Mouse (Mus musculus) lung, postnatal 0 days (tissue): Measurements from ENCODE around the gene Cables2. TPM values are rescaled to one million over a fixed set of nuclear protein-coding genes. Genes with fewer than 3 reads are reported as not detected.

Experiments used
- ATAC-seq: fragments of 200-750 bp; cut with Nextera tagmentation; 2 replicates; pipeline ENCODE4 v1.8.0; 2017; ENCODE audit warnings: moderate library complexity
- DNase-seq: peaks from one replicate; pipeline ENCODE4 v3.0.0-alpha.2; 2016; ENCODE audit warnings: low spot score
- H3K27ac ChIP-seq: fragments of 300-500 bp; sonication (generic); 2 replicates; pipeline ENCODE4 v1.5.1; 2014; ENCODE audit warnings: antibody characterized with exemption, mild to moderate bottlenecking, low read length, mixed read lengths
- H3K27me3 ChIP-seq: fragments of 300-500 bp; sonication (generic); replicated peaks from 2 replicates; pipeline ENCODE4 v1.6.1; 2014; ENCODE audit warnings: low read length, mixed read lengths; ENCODE audit not compliant: insufficient read depth
- H3K36me3 ChIP-seq: fragments of 300-500 bp; sonication (generic); 2 replicates; pipeline ENCODE4 v1.6.1; 2014; ENCODE audit warnings: low read length, mixed read lengths; ENCODE audit not compliant: insufficient read depth
- H3K4me1 ChIP-seq: fragments of 300-500 bp; sonication (generic); 2 replicates; pipeline ENCODE4 v1.6.1; 2014; ENCODE audit warnings: antibody characterized with exemption, low read depth, low read length, mixed read lengths; ENCODE audit not compliant: insufficient read depth
- H3K4me2 ChIP-seq: fragments of 300-500 bp; sonication (generic); replicated peaks from 2 replicates; pipeline ENCODE4 v1.6.1; 2014; ENCODE audit warnings: low read depth, mild to moderate bottlenecking, low read length, moderate library complexity, mixed read lengths
- H3K4me3 ChIP-seq: fragments of 300-500 bp; sonication (generic); 2 replicates; pipeline ENCODE4 v1.5.1; 2014; ENCODE audit warnings: low read depth, low read length
- H3K9ac ChIP-seq: fragments of 300-500 bp; sonication (generic); replicated peaks from 2 replicates; pipeline ENCODE4 v1.6.1; 2014; ENCODE audit warnings: low read depth, mild to moderate bottlenecking
- H3K9me3 ChIP-seq: fragments of 300-500 bp; sonication (generic); 2 replicates; pipeline ENCODE4 v1.6.1; 2016; ENCODE audit warnings: low read length, mixed read lengths
- CTCF ChIP-seq: IDR thresholded peaks from 2 replicates; pipeline ENCODE4 v1.5.1; 2016; ENCODE audit warnings: antibody characterized with exemption, mild to moderate bottlenecking
- EP300 ChIP-seq: IDR thresholded peaks from 2 replicates; pipeline ENCODE4 v1.6.1; 2016; ENCODE audit warnings: antibody characterized with exemption, mild to moderate bottlenecking, control low read depth
- WGBS: fragments of 180-500 bp; shearing (Covaris S2); extraction: QIAGEN DNeasy Blood & Tissue Kit; methylation state at CpG from one replicate; pipeline ENCODE4 v1.1.7; 2014; 5-methylcytosine and 5-hydroxymethylcytosine counted together
- polyA plus RNA-seq: library from polyadenylated mRNA; unstranded; fragments of >200 nt; fragmentation: Nextera tagmentation; extraction: Ambion mirVana; gene quantifications from 2 replicates; pipeline ENCODE4 v1.2.1, GENCODE M21; 2015

The Cables2 gene
- polyA plus RNA-seq, 1 experiment from 2014 or later = 15.5 TPM

DNA sequence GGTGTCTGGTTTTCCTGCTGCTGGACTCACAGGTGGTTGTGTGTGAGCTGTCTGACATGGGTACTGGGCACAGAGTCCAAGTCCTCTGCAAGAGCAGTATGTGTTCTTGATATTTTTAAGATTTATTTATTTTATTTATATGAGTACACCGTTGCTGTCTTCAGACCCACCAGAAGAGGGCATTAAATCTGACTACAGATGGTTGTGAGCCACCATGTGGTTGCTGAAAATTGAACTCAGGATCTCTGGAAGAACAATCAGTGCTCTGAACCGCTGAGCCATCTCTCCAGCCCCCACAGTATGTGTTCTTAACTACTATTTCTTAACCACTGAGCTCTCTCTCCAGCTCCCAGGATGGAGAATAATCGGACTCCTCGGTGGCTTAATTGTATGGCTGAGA is 28.9 kb upstream of the Cables2 start:
- no peaks in the 10 kb centered on the region for H3K9me3 ChIP-seq
- WGBS = 74% methylated on average over 4 of the region's 4 CpGs
- no peak overlapping the region for H3K27ac ChIP-seq
- peak; percentile 40 for TF ChIP-seq CTCF
- TF ChIP-seq EP300 = no peak
- DNase-seq (no peak), ATAC-seq (no peak)
- H3K4me2 ChIP-seq = no peak overlapping the region
- H3K9ac ChIP-seq = no peak overlapping the region
- H3K4me3 ChIP-seq = no peak overlapping the region
- no peaks in the 10 kb centered on the region for H3K27me3 ChIP-seq
- no peaks in the 10 kb centered on the region for H3K36me3 ChIP-seq
- 0 out of 2 replicates have a peak, but pooled peaks cover 2% of the 10 kb centered on the region for H3K4me1 ChIP-seq

GRCm38 (mm10) chr2:180300771-180301170 is 27.5 kb upstream of the Cables2 start:
- Histone ChIP-seq H3K36me3 (no peaks in the 10 kb centered on the region), H3K4me2 (no peak overlapping the region), H3K27ac (no peak overlapping the region), H3K4me1 (0 out of 2 replicates have a peak, but pooled peaks cover 2% of the 10 kb centered on the region), H3K9me3 (no peaks in the 10 kb centered on the region), H3K27me3 (no peaks in the 10 kb centered on the region), H3K4me3 (no peak overlapping the region), H3K9ac (no peak overlapping the region)
- 22% methylated on average over 5 of the region's 5 CpGs for WGBS
- no peak for ATAC-seq
- TF ChIP-seq EP300 (no peak), CTCF (no peak)
- DNase-seq = no peak

DNA sequence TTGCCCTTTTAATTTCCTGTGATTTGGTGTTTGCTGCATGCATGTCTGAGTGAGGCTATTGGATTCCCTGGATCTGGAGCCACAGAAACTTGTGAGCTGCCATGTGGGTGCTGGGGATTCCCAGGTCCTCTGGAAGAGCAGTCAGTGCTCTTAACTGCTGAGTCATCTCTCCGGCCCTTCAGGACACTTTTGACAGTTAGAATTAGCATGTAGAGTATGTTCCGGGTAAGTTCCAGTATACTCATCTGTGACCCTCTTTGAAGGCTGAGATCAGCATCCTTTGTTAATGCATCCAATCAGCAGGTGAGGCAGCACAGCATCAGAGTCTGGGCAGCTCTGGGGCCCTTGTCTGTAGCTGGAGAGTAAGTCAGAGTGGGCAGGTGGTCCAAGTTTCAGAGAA is 27.0 kb upstream of the Cables2 start:
- ATAC-seq (no peak), DNase-seq (no peak)
- H3K36me3 ChIP-seq = no peaks in the 10 kb centered on the region
- WGBS = 20% methylated on average over 2 of the region's 2 CpGs
- no peak overlapping the region for H3K9ac ChIP-seq
- 0 out of 2 replicates have a peak, but pooled peaks cover 2% of the 10 kb centered on the region for H3K4me1 ChIP-seq
- H3K4me2 ChIP-seq = no peak overlapping the region
- H3K27me3 ChIP-seq = no peaks in the 10 kb centered on the region
- H3K4me3 ChIP-seq = no peak overlapping the region
- H3K9me3 ChIP-seq = no peaks in the 10 kb centered on the region
- no peak overlapping the region for H3K27ac ChIP-seq
- no peak for TF ChIP-seq EP300
- TF ChIP-seq CTCF = no peak

- 0 out of 2 replicates have a peak, but pooled peaks have one; percentile 9 for ATAC-seq
- Histone ChIP-seq H3K36me3 (no peaks in the 10 kb centered on the region), H3K9me3 (no peaks in the 10 kb centered on the region), H3K27ac (no peak overlapping the region), H3K4me3 (no peak overlapping the region), H3K27me3 (no peaks in the 10 kb centered on the region), H3K4me2 (no peak overlapping the region), H3K9ac (no peak overlapping the region), H3K4me1 (peaks cover 6% of the 10 kb centered on the region; the same call in 1 of the 2 replicates)
- TF ChIP-seq EP300 = no peak
- no peak for TF ChIP-seq CTCF
- DNase-seq = peak; percentile 49
- 48% methylated on average over 8 of the region's 8 CpGs for WGBS
Measured at GRCm38 (mm10) chr2:180292906-180293305, 19.6 kb upstream of the Cables2 start.

DNA sequence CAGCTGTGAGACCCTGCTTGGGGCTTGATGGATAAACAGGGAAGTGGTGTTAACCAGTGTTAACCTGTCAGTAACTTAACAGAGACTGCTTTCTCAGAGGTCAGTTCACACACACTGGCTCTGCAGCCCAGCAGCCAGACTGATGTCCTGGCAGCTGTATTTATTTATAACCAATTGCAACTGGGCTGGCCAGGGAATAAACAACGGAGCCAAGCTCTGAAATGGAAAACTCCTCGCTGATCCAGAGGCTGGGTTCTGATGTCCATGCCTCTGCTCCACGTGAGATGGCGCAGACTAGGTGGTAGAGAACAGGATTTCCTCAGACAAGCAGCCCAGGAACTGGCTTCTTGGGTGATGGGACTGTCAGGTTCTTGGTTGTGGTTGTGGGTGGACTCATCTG is 18.7 kb upstream of the Cables2 start:
- H3K4me1 ChIP-seq = peaks cover 6% of the 10 kb centered on the region; the same call in 1 of the 2 replicates
- no peak overlapping the region for H3K9ac ChIP-seq
- H3K36me3 ChIP-seq = no peaks in the 10 kb centered on the region
- H3K4me2 ChIP-seq = no peak overlapping the region
- H3K27ac ChIP-seq = no peak overlapping the region
- no peaks in the 10 kb centered on the region for H3K27me3 ChIP-seq
- 41% methylated on average over 4 of the region's 4 CpGs for WGBS
- no peak for ATAC-seq
- no peak overlapping the region for H3K4me3 ChIP-seq
- no peak for DNase-seq
- no peak for TF ChIP-seq EP300
- no peak for TF ChIP-seq CTCF
- no peaks in the 10 kb centered on the region for H3K9me3 ChIP-seq

GRCm38 (mm10) chr2:180291566-180291965 is 18.3 kb upstream of the Cables2 start:
- ATAC-seq (no peak), DNase-seq (no peak)
- Histone ChIP-seq H3K4me2 (no peak overlapping the region), H3K27ac (no peak overlapping the region), H3K9me3 (no peaks in the 10 kb centered on the region), H3K4me1 (peaks cover 6% of the 10 kb centered on the region; the same call in 1 of the 2 replicates), H3K9ac (no peak overlapping the region), H3K36me3 (no peaks in the 10 kb centered on the region), H3K4me3 (no peak overlapping the region), H3K27me3 (no peaks in the 10 kb centered on the region)
- 48% methylated on average over 5 of the region's 5 CpGs for WGBS
- TF ChIP-seq CTCF = no peak
- TF ChIP-seq EP300 = no peak

GRCm38 (mm10) chr2:180290503-180290902 is 17.2 kb upstream of the Cables2 start:
- DNase-seq = no peak
- H3K4me2 ChIP-seq = no peak overlapping the region
- no peaks in the 10 kb centered on the region for H3K9me3 ChIP-seq
- 43% methylated on average over 6 of the region's 6 CpGs for WGBS
- no peak overlapping the region for H3K27ac ChIP-seq
- no peak for ATAC-seq
- H3K36me3 ChIP-seq = no peaks in the 10 kb centered on the region
- no peak overlapping the region for H3K4me3 ChIP-seq
- TF ChIP-seq EP300 (no peak), CTCF (no peak)
- H3K4me1 ChIP-seq = peaks cover 6% of the 10 kb centered on the region; the same call in 1 of the 2 replicates
- no peaks in the 10 kb centered on the region for H3K27me3 ChIP-seq
- H3K9ac ChIP-seq = no peak overlapping the region
